Mouse (Mus musculus): ENCODE measurements around the gene Crat. TPM values are rescaled to one million over a fixed set of nuclear protein-coding genes. Genes with fewer than 3 reads are reported as not detected.

Crat gene
- total RNA-seq, 2 experiments from 2014 or later, result 229 to 241 TPM

Small RNA genes within 50 kb of the gene (microRNA-seq; reads per million reads assigned to microRNA genes)
- not detected for gene Gm47292

Other genes starting within 250 kb of the Crat start
- 10 to 100 TPM; 26.3 to 27.6 TPM for gene Endog, start 244.3 kb downstream of the Crat start, total RNA-seq (2021)
- 10 to 100 TPM; 11.9 to 13.6 TPM for gene Spout1, start 237.4 kb downstream of the Crat start, total RNA-seq (2021)
- gene Kyat1, start 210.0 kb downstream of the Crat start, total RNA-seq (2021), result 10 to 100 TPM; 11.9 to 12.7 TPM
- 10 to 100 TPM; 26.6 to 26.7 TPM for gene Lrrc8a, start 178.1 kb downstream of the Crat start, total RNA-seq (2021)
- gene Gm28035, start 175.2 kb downstream of the Crat start, total RNA-seq (2021), result 1 to 10 TPM; 1.0 to 1.3 TPM
- gene Phyhd1, start 149.6 kb downstream of the Crat start, total RNA-seq (2021), result 10 to 100 TPM; 16.7 to 19.3 TPM
- gene Gm28038, start 134.8 kb downstream of the Crat start, total RNA-seq (2021), result not detected
- gene Dolk, start 129.5 kb downstream of the Crat start, total RNA-seq (2021), result 10 to 100 TPM; 21.3 to 21.5 TPM
- 10 to 100 TPM; 32.7 to 34.2 TPM for gene Nup188, start 129.4 kb downstream of the Crat start, total RNA-seq (2021)
- 10 to 100 TPM; 53.6 to 63.6 TPM for gene Sh3glb2, start 56.5 kb downstream of the Crat start, total RNA-seq (2021)
- 10 to 100 TPM; 33.2 to 37.5 TPM for gene Miga2, start 51.6 kb downstream of the Crat start, total RNA-seq (2021)
- 10 to 100 TPM; 18.3 to 21.1 TPM for gene Dolpp1, start 23.6 kb downstream of the Crat start, total RNA-seq (2021)
- 100 to 1,000 TPM; 122 to 132 TPM for gene Ptpa, start 226 bp upstream of the Crat start, total RNA-seq (2021)
- gene Ier5l, start 58.4 kb upstream of the Crat start, total RNA-seq (2021), result 1 to 10 TPM; 8.2 to 8.9 TPM
- 1 to 10 TPM; 4.5 to 4.6 TPM for gene Cstad, start 179.2 kb upstream of the Crat start, total RNA-seq (2021)